Mouse (Mus musculus) bone marrow, adult 2 months (tissue): ENCODE results near the gene Ssr3.

Experiments used
- CTCF ChIP-seq: fragments of 200-500 bp; IDR thresholded peaks from 2 replicates; pipeline ENCODE4 v1.5.1; 2011; ENCODE audit warnings: low read length, control low read depth; ENCODE audit not compliant: control insufficient read depth, insufficient read depth
- POLR2A ChIP-seq: fragments of 200-500 bp; IDR thresholded peaks from 2 replicates; pipeline ENCODE4 v1.6.1; 2011; ENCODE audit warnings: low read depth, mild to moderate bottlenecking, control low read depth, low read length, borderline replicate concordance; ENCODE audit not compliant: control insufficient read depth

DNA sequence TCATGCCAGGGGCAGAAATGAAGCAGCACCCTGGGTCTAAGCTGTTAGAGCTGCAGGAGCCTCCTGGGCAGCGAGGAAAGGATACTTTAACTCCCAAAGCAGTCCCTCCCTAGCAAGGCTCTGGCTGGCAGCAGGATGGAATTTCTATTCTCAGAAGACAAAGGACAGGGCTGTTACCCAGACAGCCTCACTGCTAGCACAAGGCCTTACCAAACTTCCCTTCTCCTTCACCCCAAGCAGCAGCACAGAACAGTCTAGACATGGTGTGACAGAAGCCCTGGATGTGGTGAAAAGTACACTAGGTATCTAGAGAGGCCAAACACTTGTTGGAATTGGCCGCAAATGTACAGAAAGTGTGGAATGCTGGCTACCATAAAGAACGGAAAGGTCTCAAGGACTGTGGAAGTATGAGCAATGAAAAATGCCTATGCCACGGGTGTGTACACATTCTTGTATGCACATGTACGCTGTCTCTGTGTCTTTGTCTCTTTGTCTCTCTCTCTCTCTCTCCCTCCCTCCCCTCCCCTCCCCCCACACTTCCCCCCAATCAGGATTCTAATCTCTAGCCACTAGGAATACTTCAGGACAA is 18.7 kb downstream of the Ssr3 start:
- TF ChIP-seq POLR2A (no peak), CTCF (no peak)
